Mouse (Mus musculus): ENCODE results near the gene Lsmem1.

Gene Lsmem1

DNA sequence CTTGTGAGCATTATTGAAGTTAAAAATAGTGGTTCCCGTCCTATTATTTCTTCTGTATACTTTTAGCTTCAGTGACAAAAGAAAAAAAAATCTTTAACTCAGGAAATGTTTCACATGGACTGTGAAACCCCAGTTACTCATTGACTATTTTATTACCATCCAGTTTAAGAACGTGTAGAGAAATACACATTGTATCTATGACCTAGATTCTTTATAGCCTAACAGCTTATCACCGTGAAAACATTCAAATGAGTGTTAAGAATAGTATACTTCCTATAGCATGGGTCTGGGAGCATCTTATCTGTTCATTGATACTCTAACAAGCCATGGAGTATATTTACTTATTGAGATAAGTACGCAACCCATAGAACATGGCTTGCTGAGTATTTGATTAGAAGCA is 52.0 kb downstream of the Lsmem1 start:
- DNase-seq (ENCODE audit: inconsistent age in 2 of 2, low spot score in 1 of 2), result no peak

GRCm38 (mm10) chr12:40146510-40146909 is 52.8 kb downstream of the Lsmem1 start:
- peak; percentile 6 to 44 for DNase-seq (ENCODE audit: inconsistent age in 2 of 2, low spot score in 1 of 2)

DNA sequence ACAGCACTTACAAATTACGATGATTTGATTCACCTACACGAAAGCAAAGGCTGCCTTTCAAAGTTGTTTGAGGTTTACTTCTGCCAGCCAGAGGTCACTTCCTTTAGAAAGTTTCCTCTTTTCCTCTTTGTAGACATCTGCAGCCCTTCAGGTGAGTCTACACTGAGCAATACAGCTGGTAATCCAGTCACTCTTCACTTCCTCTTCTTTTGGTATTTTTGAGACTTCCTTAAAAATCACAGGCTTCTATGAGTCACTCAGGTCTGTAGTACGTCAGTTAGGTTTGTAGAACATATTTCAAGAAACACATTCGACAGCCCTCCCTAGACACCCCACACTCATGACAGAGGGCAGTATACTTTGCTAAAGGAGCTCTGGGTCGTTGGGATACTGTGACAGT is 58.6 kb downstream of the Lsmem1 start:
- no peak for DNase-seq (ENCODE audit: inconsistent age in 2 of 2, low spot score in 1 of 2)

DNA sequence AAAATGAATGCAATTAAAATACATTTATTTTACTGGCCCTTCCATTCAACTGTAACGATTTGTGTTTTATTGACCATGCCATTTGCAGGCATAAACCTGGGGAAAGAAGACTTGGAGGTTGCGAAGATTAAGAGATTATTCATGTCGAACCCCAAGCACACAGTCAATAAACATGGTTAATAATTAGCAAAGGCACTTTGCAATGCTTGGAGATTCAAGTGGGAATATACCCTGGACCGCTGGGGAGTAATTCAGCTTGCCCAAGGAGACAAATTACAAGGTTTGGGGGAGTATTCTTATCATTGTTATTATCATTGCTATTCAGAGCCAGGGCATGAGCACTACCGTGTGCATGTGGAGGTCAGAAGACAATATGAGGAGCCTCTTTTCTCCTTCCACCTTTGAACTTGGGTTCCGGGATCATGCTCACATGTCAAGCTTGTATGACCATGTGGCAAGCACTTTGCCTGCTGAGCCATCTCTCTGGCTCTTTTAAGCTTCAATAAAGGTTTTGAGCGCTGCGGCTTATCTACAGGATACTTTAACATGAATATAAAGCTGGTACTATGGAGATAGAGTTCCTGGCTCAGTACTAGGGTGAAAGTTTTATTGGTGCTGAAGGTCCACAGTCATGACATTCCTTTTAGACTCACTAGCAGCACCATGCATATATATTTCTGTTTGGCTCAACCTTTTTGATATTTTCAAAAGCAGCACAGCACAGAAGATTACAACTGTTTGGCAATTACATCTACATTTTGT is 59.6 kb downstream of the Lsmem1 start:
- no peak for DNase-seq (ENCODE audit: inconsistent age in 2 of 2, low spot score in 1 of 2)

DNA sequence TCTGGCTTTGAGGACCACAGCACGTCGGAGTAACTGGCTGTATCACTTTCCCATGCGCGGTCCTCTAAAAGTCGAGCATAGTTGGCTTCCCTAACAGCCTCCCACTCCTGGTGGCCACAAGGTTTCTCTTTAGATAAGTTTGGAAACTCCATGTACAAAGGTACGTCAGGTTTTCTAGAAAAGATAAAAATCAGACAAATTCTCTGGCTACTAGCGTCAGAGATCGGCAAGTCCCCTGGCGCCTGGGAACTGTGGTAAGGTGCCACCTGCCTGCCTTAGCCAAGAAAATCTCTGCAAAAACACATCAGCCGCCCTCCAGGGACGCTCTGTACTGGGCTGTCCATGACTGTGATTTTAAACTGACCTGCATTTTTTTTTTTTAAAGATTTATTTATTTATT is 64.8 kb downstream of the Lsmem1 start:
- no peak for DNase-seq (ENCODE audit: inconsistent age in 2 of 2, low spot score in 1 of 2)

DNA sequence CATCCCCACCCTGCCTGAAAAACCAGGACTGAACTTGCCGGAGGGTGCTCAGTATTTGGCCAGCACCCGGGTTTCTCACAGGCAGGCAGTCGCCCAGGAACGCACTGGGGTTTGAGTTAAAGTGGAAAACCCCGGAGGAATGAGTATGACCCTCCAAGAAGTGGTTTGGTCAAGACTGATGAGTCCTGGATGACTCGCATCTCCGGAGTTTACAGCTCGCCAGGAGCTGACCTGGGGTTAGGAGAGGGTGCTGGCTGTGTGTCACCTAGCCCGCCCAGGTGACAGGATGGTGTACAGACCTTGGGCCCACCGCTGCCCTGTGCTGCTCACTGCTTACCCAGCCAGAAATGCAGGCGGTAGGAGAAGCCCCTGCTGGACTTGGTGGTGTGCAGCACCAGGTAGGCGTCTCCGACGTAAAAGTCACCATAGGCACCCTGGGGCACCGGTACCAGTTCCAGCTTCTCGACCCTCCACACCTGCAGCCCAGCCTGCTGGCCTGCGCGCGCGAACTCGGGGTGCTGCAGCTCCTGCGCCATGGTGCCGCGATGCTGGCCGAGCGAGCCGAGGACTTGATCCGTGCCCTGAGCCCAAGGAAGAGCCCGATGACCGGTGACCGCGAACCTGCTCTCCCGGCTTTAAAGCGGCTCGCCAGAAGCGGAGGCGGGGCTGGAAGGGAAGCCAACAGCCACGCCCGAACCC is 65.6 kb downstream of the Lsmem1 start, which contains the start of gene Scin:
TSS of gene Scin (minus strand) at position 656 of the 699 bp plus-strand sequence.
- DNase-seq (ENCODE audit: inconsistent age in 2 of 2, low spot score in 1 of 2), result peak; percentile 9 to 51

DNA sequence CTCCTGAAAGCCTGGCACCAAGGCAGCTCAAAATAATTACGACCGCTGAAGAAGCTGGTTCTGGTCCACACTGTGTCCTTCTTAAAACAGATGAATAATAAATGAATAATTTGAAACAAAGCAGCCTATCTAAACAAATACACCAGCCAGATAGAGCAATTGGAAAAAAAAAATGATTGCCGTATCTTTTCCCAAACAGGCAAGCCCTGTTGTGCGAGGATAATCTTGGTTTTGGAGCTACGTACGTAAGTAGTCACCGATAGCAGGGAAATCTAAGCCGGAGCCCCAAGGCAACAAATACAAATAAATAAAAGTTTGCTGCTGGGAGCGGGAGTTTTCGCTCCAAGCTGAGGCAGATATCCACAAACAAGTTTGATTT is 66.1 kb downstream of the Lsmem1 start:
- DNase-seq (ENCODE audit: inconsistent age in 2 of 2, low spot score in 1 of 2), result no peak

Data from adrenal gland, adult (tissue).